Mouse (Mus musculus) embryonic facial prominence, embryonic 10.5 days (tissue): ENCODE results near the gene Zfp30. TPM values are rescaled to one million over a fixed set of nuclear protein-coding genes. Genes with fewer than 3 reads are reported as not detected.
A peak's percentile ranks its signal among the peaks of the same experiment; 100 is the strongest.

Experiments used
- DNase-seq: peaks from one replicate; pipeline ENCODE4 v3.0.0-alpha.2; 2017; ENCODE audit warnings: low spot score
- H3K27ac ChIP-seq: fragments of 300-500 bp; sonication (generic); replicated peaks from 2 replicates; pipeline ENCODE4 v1.5.1; 2016; ENCODE audit warnings: mild to moderate bottlenecking
- H3K27me3 ChIP-seq: fragments of 300-500 bp; sonication (generic); replicated peaks from 2 replicates; pipeline ENCODE4 v1.6.1; 2016; ENCODE audit warnings: low read depth, mild to moderate bottlenecking; ENCODE audit not compliant: poor library complexity, severe bottlenecking
- H3K36me3 ChIP-seq: fragments of 300-500 bp; sonication (generic); replicated peaks from 2 replicates; pipeline ENCODE4 v1.6.1; 2016; ENCODE audit warnings: mild to moderate bottlenecking, moderate library complexity
- H3K4me1 ChIP-seq: fragments of 300-500 bp; sonication (generic); 2 replicates; pipeline ENCODE4 v1.6.1; 2016
- H3K4me3 ChIP-seq: fragments of 300-500 bp; sonication (generic); 2 replicates; pipeline ENCODE4 v1.5.1; 2016; ENCODE audit warnings: mild to moderate bottlenecking, moderate library complexity
- H3K9me3 ChIP-seq: fragments of 300-500 bp; sonication (generic); 2 replicates; pipeline ENCODE4 v1.6.1; 2016; ENCODE audit warnings: mild to moderate bottlenecking
- WGBS: fragments of 180-500 bp; shearing (Covaris S2); methylation state at CpG from one replicate; pipeline ENCODE4 v1.1.7; 2016; 5-methylcytosine and 5-hydroxymethylcytosine counted together
- polyA plus RNA-seq: library from polyadenylated mRNA; unstranded; fragments of >200 nt; fragmentation: Nextera tagmentation; extraction: Ambion mirVana; gene quantifications from 2 replicates; pipeline ENCODE4 v1.2.1, GENCODE M21; 2016

Gene Zfp30
- polyA plus RNA-seq, 1 experiment from 2014 or later = 7.0 TPM

- Histone ChIP-seq H3K4me1 (peaks cover 22% of the 10 kb centered on the region), H3K4me3 (peak overlapping the region; percentile 81), H3K9me3 (peaks cover 4% of the 10 kb centered on the region; the same call in 1 of the 2 replicates), H3K36me3 (peaks cover 45% of the 10 kb centered on the region), H3K27ac (no peak overlapping the region), H3K27me3 (no peaks in the 10 kb centered on the region)
- DNase-seq = no peak
- 84% methylated on average over 5 of the region's 5 CpGs for WGBS
Measured at GRCm38 (mm10) chr7:29785888-29786287, 2.1 kb downstream of the Zfp30 start.

GRCm38 (mm10) chr7:29792906-29793305 lies 9.1 kb downstream of the Zfp30 start:
- H3K36me3 ChIP-seq = peaks cover 67% of the 10 kb centered on the region
- H3K4me1 ChIP-seq = no peaks in the 10 kb centered on the region
- H3K4me3 ChIP-seq = peak overlapping the region; percentile 33
- peaks cover 32% of the 10 kb centered on the region for H3K27me3 ChIP-seq
- H3K27ac ChIP-seq = no peak overlapping the region
- peak; percentile 19 for DNase-seq
- 33% methylated on average over 27 of the region's 27 CpGs for WGBS
- H3K9me3 ChIP-seq = peaks cover 23% of the 10 kb centered on the region

GRCm38 (mm10) chr7:29807046-29807445 lies 23.2 kb downstream of the Zfp30 start:
- Histone ChIP-seq H3K27me3 (no peaks in the 10 kb centered on the region), H3K4me3 (no peak overlapping the region), H3K9me3 (0 out of 2 replicates have a peak, but pooled peaks cover 6% of the 10 kb centered on the region), H3K4me1 (no peaks in the 10 kb centered on the region), H3K27ac (no peak overlapping the region), H3K36me3 (peaks cover 9% of the 10 kb centered on the region)
- DNase-seq = no peak
- 87% methylated on average over 5 of the region's 5 CpGs for WGBS

GRCm38 (mm10) chr7:29812244-29812643 lies 28.4 kb downstream of the Zfp30 start:
- no peak overlapping the region for H3K27ac ChIP-seq
- no peaks in the 10 kb centered on the region for H3K27me3 ChIP-seq
- peaks cover 9% of the 10 kb centered on the region for H3K36me3 ChIP-seq
- H3K4me1 ChIP-seq = peaks cover 16% of the 10 kb centered on the region
- H3K9me3 ChIP-seq = 0 out of 2 replicates have a peak, but pooled peaks cover 6% of the 10 kb centered on the region
- no peak for DNase-seq
- no peak overlapping the region for H3K4me3 ChIP-seq
- 89% methylated on average over 1 of the region's 1 CpGs for WGBS

- H3K36me3 ChIP-seq = peaks cover 15% of the 10 kb centered on the region
- no peak overlapping the region for H3K27ac ChIP-seq
- no peak for DNase-seq
- 83% methylated on average over 2 of the region's 2 CpGs for WGBS
- H3K4me1 ChIP-seq = peaks cover 24% of the 10 kb centered on the region
- 0 out of 2 replicates have a peak, but pooled peaks cover 3% of the 10 kb centered on the region for H3K9me3 ChIP-seq
- peak overlapping the region; percentile 80; the same call in 1 of the 2 replicates for H3K4me3 ChIP-seq
- no peaks in the 10 kb centered on the region for H3K27me3 ChIP-seq
Measured at GRCm38 (mm10) chr7:29814381-29814780, 30.6 kb downstream of the Zfp30 start.

- H3K4me3 ChIP-seq = peak overlapping the region; percentile 80
- 4% methylated on average over 12 of the region's 12 CpGs for WGBS
- no peak for DNase-seq
- peaks cover 15% of the 10 kb centered on the region for H3K36me3 ChIP-seq
- no peaks in the 10 kb centered on the region for H3K27me3 ChIP-seq
- peak overlapping the region; percentile 82 for H3K27ac ChIP-seq
- peaks cover 26% of the 10 kb centered on the region for H3K4me1 ChIP-seq
- H3K9me3 ChIP-seq = 0 out of 2 replicates have a peak, but pooled peaks cover 3% of the 10 kb centered on the region
Measured at GRCm38 (mm10) chr7:29815061-29815784, 31.4 kb downstream of the Zfp30 start.

- Histone ChIP-seq H3K4me1 (peaks cover 26% of the 10 kb centered on the region), H3K36me3 (peaks cover 22% of the 10 kb centered on the region), H3K9me3 (0 out of 2 replicates have a peak, but pooled peaks cover 3% of the 10 kb centered on the region), H3K27me3 (no peaks in the 10 kb centered on the region), H3K27ac (peak within 1 kb of the TSS; percentile 82), H3K4me3 (peak within 1 kb of the TSS; percentile 80)
- under 1% methylated on average over 26 of the region's 26 CpGs for WGBS
- peak; percentile 91 for DNase-seq
Measured at GRCm38 (mm10) chr7:29815910-29816429, 32.2 kb downstream of the Zfp30 start, which contains the start of gene Zfp790. Gene Zfp790, plus strand, starts transcription at chr7:29816114.

- peak overlapping the region; percentile 60 for H3K27ac ChIP-seq
- H3K4me1 ChIP-seq = peaks cover 26% of the 10 kb centered on the region
- H3K9me3 ChIP-seq = no peaks in the 10 kb centered on the region
- 3% methylated on average over 12 of the region's 12 CpGs for WGBS
- H3K27me3 ChIP-seq = no peaks in the 10 kb centered on the region
- peak overlapping the region; percentile 66 for H3K4me3 ChIP-seq
- peaks cover 40% of the 10 kb centered on the region for H3K36me3 ChIP-seq
- peak; percentile 65 for DNase-seq
Measured at GRCm38 (mm10) chr7:29818619-29819254, 34.9 kb downstream of the Zfp30 start.

- Histone ChIP-seq H3K4me3 (no peak overlapping the region), H3K36me3 (peaks cover 95% of the 10 kb centered on the region), H3K27me3 (no peaks in the 10 kb centered on the region), H3K27ac (no peak overlapping the region), H3K9me3 (0 out of 2 replicates have a peak, but pooled peaks cover 3% of the 10 kb centered on the region), H3K4me1 (no peaks in the 10 kb centered on the region)
- DNase-seq = no peak
- WGBS = 95% methylated on average over 12 of the region's 12 CpGs
Measured at GRCm38 (mm10) chr7:29828001-29828400, 44.2 kb downstream of the Zfp30 start.

GRCm38 (mm10) chr7:29829804-29830203 lies 46.0 kb downstream of the Zfp30 start:
- H3K4me1 ChIP-seq = no peaks in the 10 kb centered on the region
- peaks cover 91% of the 10 kb centered on the region for H3K36me3 ChIP-seq
- WGBS = 93% methylated on average over 12 of the region's 12 CpGs
- H3K4me3 ChIP-seq = no peak overlapping the region
- H3K9me3 ChIP-seq = 0 out of 2 replicates have a peak, but pooled peaks cover 3% of the 10 kb centered on the region
- H3K27ac ChIP-seq = no peak overlapping the region
- DNase-seq = no peak
- no peaks in the 10 kb centered on the region for H3K27me3 ChIP-seq

GRCm38 (mm10) chr7:29836816-29837215 lies 53.0 kb downstream of the Zfp30 start:
- Histone ChIP-seq H3K27me3 (no peaks in the 10 kb centered on the region), H3K27ac (no peak overlapping the region), H3K9me3 (no peaks in the 10 kb centered on the region), H3K4me1 (no peaks in the 10 kb centered on the region), H3K36me3 (peaks cover 25% of the 10 kb centered on the region), H3K4me3 (no peak overlapping the region)
- DNase-seq = no peak
- WGBS = 98% methylated on average over 1 of the region's 1 CpGs

- no peak for DNase-seq
- no peaks in the 10 kb centered on the region for H3K9me3 ChIP-seq
- H3K27ac ChIP-seq = no peak overlapping the region
- no peak overlapping the region for H3K4me3 ChIP-seq
- peaks cover 12% of the 10 kb centered on the region for H3K36me3 ChIP-seq
- H3K4me1 ChIP-seq = no peaks in the 10 kb centered on the region
- 87% methylated on average over 3 of the region's 3 CpGs for WGBS
- H3K27me3 ChIP-seq = no peaks in the 10 kb centered on the region
Measured at GRCm38 (mm10) chr7:29839256-29839655, 55.5 kb downstream of the Zfp30 start.
